Mouse (Mus musculus) ES-E14 (cell line): ENCODE results near the gene Nup54.

ENCODE experiments used
- HCFC1 ChIP-seq: IDR thresholded peaks from 2 replicates; pipeline ENCODE4 v1.6.1; 2012; ENCODE audit warnings: low read length, inconsistent platforms, borderline replicate concordance; ENCODE audit not compliant: insufficient read depth
- MAFK ChIP-seq: IDR thresholded peaks from 2 replicates; pipeline ENCODE4 v1.6.1; 2014; ENCODE audit warnings: mild to moderate bottlenecking, low read depth, low read length, inconsistent platforms; ENCODE audit not compliant: insufficient read depth
- ZC3H11A ChIP-seq: IDR thresholded peaks from 2 replicates; pipeline ENCODE4 v1.6.1; 2012; ENCODE audit warnings: low read depth, mild to moderate bottlenecking, inconsistent platforms, low read length, borderline replicate concordance

- no peak for TF ChIP-seq MAFK
- no peak for TF ChIP-seq HCFC1
- TF ChIP-seq ZC3H11A: no peak
Observed at GRCm38 (mm10) chr5:92384855-92385254, 50.2 kb downstream of the Nup54 start.
